Mouse (Mus musculus) neural tube, embryonic 13.5 days (tissue): ENCODE results near the gene Il18r1. TPM values are rescaled to one million over a fixed set of nuclear protein-coding genes. Genes with fewer than 3 reads are reported as not detected.

Source experiments
- ATAC-seq: fragments of 200-750 bp; cut with Nextera tagmentation; 2 replicates; pipeline ENCODE4 v1.8.0; 2017; ENCODE audit warnings: low read depth, mild to moderate bottlenecking, moderate TSS enrichment, moderate library complexity
- H3K27ac ChIP-seq: fragments of 300-500 bp; sonication (generic); replicated peaks from 2 replicates; pipeline ENCODE4 v1.5.1; 2015; ENCODE audit warnings: moderate library complexity, mild to moderate bottlenecking, inconsistent platforms
- H3K27me3 ChIP-seq: fragments of 300-500 bp; sonication (generic); 2 replicates; pipeline ENCODE4 v1.6.1; 2015; ENCODE audit warnings: mild to moderate bottlenecking, inconsistent platforms
- H3K36me3 ChIP-seq: fragments of 300-500 bp; sonication (generic); 2 replicates; pipeline ENCODE4 v1.6.1; 2015; ENCODE audit warnings: mild to moderate bottlenecking, inconsistent platforms
- H3K4me1 ChIP-seq: fragments of 300-500 bp; sonication (generic); replicated peaks from 2 replicates; pipeline ENCODE4 v1.6.1; 2015; ENCODE audit warnings: inconsistent platforms
- H3K4me2 ChIP-seq: fragments of 300-500 bp; sonication (generic); 2 replicates; pipeline ENCODE4 v1.6.1; 2015; ENCODE audit warnings: inconsistent platforms, mild to moderate bottlenecking, moderate library complexity
- H3K4me3 ChIP-seq: fragments of 300-500 bp; sonication (generic); 2 replicates; pipeline ENCODE4 v1.5.1; 2015; ENCODE audit warnings: mild to moderate bottlenecking, inconsistent platforms
- H3K9ac ChIP-seq: fragments of 300-500 bp; sonication (generic); 2 replicates; pipeline ENCODE4 v1.6.1; 2015; ENCODE audit warnings: moderate library complexity, mild to moderate bottlenecking, inconsistent platforms
- H3K9me3 ChIP-seq: fragments of 300-500 bp; sonication (generic); 2 replicates; pipeline ENCODE4 v1.6.1; 2016; ENCODE audit warnings: inconsistent platforms
- WGBS: fragments of 180-500 bp; shearing (Covaris S2); methylation state at CpG from one replicate; pipeline ENCODE4 v1.1.7; 2015; 5-methylcytosine and 5-hydroxymethylcytosine counted together
- polyA plus RNA-seq: library from polyadenylated mRNA; unstranded; fragments of >200 nt; fragmentation: Nextera tagmentation; extraction: Ambion mirVana; gene quantifications from 2 replicates; pipeline ENCODE4 v1.2.1, GENCODE M21; 2015

The Il18r1 gene
- polyA plus RNA-seq, 1 experiment from 2014 or later: not detected

DNA sequence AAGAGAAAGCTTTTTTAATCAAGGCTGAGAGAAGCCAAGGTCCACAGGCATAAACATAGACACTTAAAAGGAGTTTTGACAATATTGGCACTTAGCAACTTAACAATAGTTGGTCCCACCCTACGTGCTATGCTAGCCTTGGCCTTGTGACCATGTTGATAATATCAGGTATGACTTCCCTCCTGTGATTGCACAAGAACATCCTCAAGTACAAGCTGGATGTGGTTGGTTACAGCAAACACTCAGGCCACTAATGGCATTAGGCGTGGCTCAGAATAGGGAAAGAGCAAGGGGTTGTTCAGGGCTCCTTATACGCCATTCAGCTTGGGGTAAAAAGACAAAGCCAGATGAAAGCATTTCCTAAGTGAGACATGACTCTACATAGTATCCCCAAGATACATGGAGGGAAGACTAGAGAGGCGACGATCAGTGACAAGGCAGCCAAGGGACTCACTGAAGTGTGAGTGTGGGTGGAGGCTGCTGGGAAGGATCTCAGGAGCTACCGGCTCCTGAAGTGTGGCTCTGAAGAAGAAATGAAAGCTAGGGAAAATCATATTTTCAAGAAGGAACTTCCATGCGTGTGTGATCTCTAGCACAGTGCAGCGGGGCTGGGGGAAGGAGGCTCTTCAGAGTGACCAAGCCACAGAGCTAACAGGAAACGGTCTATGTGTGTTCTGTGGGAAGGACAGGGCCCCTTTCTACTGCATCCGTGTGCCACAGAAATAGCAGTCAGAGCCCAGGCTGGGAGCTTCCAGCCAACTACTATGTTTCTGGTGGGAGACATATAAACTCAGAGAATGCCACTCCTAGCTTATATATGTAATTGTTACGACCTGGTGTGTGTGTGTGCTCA is 36.4 kb downstream of the Il18r1 start:
- 91% methylated on average over 11 of the region's 11 CpGs for WGBS
- no peak overlapping the region for H3K4me3 ChIP-seq

DNA sequence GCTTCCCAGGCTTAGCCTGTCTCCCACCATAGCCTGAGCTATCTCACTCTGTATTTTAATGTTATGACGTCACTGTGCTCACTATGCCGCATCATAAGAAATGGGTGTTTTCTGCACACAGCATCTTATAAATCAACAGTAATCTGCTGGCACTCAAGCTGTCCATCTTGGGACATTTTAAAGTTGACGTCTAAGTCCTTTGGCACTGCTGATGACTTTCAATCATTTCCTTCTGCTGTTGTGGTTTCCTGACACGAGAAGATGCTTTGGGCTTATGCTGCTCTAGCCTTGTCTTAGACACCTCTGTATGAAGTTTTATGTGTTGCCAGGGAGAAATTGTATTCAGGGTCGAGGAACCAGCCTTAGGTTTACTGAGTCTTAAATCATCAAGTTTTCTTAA is 39.2 kb downstream of the Il18r1 start:
- H3K4me3 ChIP-seq: no peak overlapping the region
- no peaks in the 10 kb centered on the region for H3K9me3 ChIP-seq
- no peaks in the 10 kb centered on the region for H3K4me1 ChIP-seq
- H3K27me3 ChIP-seq: no peaks in the 10 kb centered on the region
- no peak overlapping the region for H3K4me2 ChIP-seq
- no peaks in the 10 kb centered on the region for H3K36me3 ChIP-seq
- no peak for ATAC-seq
- no peak overlapping the region for H3K27ac ChIP-seq
- H3K9ac ChIP-seq: no peak overlapping the region
- WGBS: 80% methylated on average over 5 of the region's 5 CpGs

More for the DNA sequence above, 36.4 kb downstream of the Il18r1 start:
- no peak for ATAC-seq
- Histone ChIP-seq H3K36me3 (no peaks in the 10 kb centered on the region), H3K4me2 (no peak overlapping the region), H3K27me3 (no peaks in the 10 kb centered on the region), H3K27ac (no peak overlapping the region), H3K4me1 (no peaks in the 10 kb centered on the region), H3K9me3 (no peaks in the 10 kb centered on the region), H3K9ac (no peak overlapping the region)

DNA sequence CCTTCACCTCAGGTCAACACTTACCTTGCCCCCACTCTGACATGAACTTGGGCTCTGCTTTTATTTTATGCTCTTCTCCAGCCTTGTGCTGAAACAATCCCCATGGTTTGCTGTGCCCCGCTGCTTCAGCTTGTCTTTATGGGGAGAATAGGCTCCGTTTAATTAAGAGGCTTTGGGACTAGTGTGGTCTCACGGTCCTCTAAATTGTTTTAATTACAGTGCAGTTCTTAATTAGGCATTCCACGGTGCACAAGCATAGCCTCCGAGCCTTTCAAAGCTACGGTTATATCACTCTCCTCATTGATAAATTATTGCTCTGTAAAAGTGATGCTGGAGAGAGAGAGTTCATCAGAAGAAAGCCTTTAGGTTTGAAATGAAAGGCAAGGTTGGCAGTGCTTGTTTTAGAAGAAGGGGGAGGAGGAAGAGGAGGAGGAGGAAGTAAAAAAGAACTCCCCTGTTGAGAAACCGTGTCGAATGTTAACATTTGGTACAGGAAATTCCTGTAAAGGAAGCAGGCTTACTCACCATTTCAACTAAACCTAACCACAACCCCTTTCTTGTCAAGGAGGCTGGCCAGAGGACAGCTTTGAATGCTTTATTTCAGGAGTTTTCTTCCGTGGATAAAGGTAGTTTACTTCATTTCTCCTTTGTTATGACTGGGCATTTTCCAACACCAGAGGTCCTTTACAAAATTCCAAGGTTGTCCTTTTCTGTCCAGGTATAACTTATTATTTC is 49.7 kb downstream of the Il18r1 start, which contains the start of gene Il18rap:
TSS of gene Il18rap (plus strand) at position 512 of the 735 bp plus-strand sequence.
- ATAC-seq: peak; percentile 81
- peak within 1 kb of the TSS; percentile 29; the same call in 1 of the 2 replicates for H3K4me2 ChIP-seq
- H3K4me3 ChIP-seq: no peak within 1 kb of the TSS
- peaks cover 10% of the 10 kb centered on the region for H3K4me1 ChIP-seq
- H3K27me3 ChIP-seq: no peaks in the 10 kb centered on the region
- H3K9ac ChIP-seq: no peak within 1 kb of the TSS
- H3K9me3 ChIP-seq: 0 out of 2 replicates have a peak, but pooled peaks cover 5% of the 10 kb centered on the region
- WGBS: 24% methylated on average over 9 of the region's 9 CpGs
- H3K36me3 ChIP-seq: no peaks in the 10 kb centered on the region
- no peak within 1 kb of the TSS for H3K27ac ChIP-seq

DNA sequence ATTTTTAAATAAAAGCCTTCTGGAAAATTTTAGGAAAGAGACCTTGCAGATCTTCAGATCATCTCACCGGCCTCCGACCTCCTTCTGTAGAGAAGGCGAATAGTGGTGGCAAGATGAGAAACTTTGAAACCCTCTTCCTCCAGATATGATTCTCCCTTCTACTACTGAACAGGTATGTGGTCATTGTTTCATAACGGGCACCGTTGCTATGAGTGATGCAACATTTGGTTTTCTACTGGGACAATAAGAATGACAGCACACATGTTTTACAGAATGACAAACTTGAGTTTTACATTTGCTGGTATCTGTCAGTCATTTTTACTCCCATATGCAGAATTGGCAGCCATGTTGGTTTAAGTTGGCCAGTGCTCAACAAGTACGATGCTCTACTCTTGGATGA is 51.0 kb downstream of the Il18r1 start:
- Histone ChIP-seq H3K27me3 (no peaks in the 10 kb centered on the region), H3K36me3 (no peaks in the 10 kb centered on the region), H3K27ac (no peak overlapping the region), H3K4me1 (peaks cover 10% of the 10 kb centered on the region), H3K4me2 (no peak overlapping the region), H3K4me3 (no peak overlapping the region), H3K9ac (no peak overlapping the region), H3K9me3 (0 out of 2 replicates have a peak, but pooled peaks cover 5% of the 10 kb centered on the region)
- no peak for ATAC-seq
- WGBS: 96% methylated on average over 6 of the region's 6 CpGs

DNA sequence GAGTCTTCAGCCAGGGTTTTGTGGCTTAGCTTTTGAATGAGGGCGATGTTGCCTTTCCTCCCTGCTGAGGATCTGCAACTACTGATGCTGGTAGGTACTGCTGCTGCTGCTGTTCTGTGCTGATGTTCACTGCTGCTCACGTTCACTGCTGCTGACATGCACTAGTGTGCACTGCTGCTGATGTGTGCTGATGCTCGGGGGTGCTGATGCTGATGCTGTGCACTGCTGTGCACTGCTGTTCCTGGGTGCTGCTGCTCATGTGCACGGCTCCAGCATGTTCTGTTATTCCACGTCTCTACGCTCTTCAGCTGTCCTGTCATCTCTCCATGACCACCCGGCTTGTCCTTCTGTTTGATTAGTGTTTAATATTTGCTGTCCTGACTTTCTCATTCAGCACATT is 57.6 kb downstream of the Il18r1 start:
- no peaks in the 10 kb centered on the region for H3K4me1 ChIP-seq
- H3K27ac ChIP-seq: no peak overlapping the region
- 90% methylated on average over 7 of the region's 7 CpGs for WGBS

DNA sequence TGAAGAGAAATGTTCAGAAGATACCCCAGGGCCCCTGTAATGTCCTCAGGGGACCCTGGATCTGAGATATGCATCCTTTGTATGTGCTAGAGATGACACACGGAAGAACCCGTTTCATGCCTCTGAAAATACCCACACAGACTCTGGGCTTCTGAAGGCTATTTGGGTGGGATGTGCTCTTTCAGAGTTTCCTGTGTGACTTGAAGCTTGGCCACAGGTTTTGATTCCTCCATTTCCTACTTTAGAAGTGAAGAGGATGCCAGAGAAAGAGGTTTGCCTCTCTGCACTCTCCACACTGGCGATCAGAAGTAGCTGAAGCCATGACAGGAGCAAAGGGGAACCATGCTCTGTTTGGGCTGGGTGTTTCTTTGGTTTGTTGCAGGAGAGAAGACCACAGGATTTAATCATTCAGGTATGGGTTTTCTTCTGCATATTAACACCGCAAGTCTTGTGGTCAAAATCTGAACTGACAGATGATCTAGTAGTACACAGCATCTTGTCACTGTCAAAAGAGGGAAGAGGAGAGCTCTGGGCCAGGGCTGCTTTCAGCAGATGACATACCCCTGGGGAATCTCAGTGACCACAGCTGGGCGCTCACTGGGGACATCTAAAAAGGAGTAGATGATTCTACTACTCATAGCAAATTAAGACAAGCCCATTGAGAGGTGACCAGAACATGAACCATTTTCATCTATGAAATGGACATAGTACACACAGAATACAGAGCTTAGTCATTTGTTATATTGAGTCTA is 58.8 kb downstream of the Il18r1 start:
- Histone ChIP-seq H3K27me3 (no peaks in the 10 kb centered on the region), H3K4me1 (no peaks in the 10 kb centered on the region), H3K27ac (no peak overlapping the region), H3K36me3 (no peaks in the 10 kb centered on the region), H3K4me3 (no peak overlapping the region), H3K4me2 (no peak overlapping the region), H3K9ac (no peak overlapping the region), H3K9me3 (no peaks in the 10 kb centered on the region)
- no peak for ATAC-seq
- WGBS: 90% methylated on average over 5 of the region's 5 CpGs

More for the DNA sequence above, 57.6 kb downstream of the Il18r1 start:
- Histone ChIP-seq H3K36me3 (no peaks in the 10 kb centered on the region), H3K4me2 (no peak overlapping the region), H3K9ac (no peak overlapping the region), H3K4me3 (no peak overlapping the region), H3K9me3 (no peaks in the 10 kb centered on the region), H3K27me3 (no peaks in the 10 kb centered on the region)
- no peak for ATAC-seq

DNA sequence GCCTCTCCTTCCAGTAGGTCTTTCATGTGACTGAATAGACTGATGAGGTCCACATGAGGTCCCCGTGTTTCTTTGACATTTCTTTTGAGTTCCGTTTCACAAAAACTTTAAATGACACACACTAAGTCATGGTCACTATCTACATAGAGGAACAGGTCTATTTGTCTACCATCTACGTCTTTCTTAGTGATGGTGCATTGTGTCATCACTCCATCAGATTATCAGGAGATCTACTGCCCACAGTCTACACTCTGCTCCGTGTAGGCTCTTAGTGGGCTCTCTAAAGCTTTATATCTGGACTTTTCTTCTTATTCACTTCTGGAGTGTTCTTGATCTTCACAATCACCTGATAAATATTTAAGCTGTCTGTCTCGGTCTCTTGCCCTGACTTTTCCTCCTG is 63.9 kb downstream of the Il18r1 start:
- Histone ChIP-seq H3K9ac (no peak overlapping the region), H3K4me3 (no peak overlapping the region), H3K4me2 (no peak overlapping the region), H3K27me3 (no peaks in the 10 kb centered on the region), H3K27ac (no peak overlapping the region), H3K9me3 (no peaks in the 10 kb centered on the region), H3K36me3 (no peaks in the 10 kb centered on the region), H3K4me1 (no peaks in the 10 kb centered on the region)
- ATAC-seq: no peak
- 92% methylated on average over 5 of the region's 5 CpGs for WGBS

DNA sequence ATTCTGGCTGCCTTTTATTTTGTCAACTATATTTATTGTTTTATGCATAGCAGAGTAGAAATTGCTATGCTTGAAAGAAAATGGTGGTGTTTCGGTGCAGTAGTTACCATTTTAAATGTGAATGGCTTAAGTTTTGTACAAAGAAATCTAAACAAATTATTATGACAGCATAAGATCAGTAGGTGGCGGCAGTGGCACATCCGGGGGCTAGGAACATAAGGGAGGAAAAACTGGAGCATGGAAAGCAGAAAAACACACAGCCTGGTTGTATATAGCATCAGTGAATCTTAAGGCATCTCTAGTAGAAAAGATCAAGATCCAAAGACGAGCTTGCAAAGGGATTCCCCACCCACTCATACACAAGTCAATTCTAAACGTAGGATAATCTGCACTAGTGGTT is 72.2 kb downstream of the Il18r1 start:
- Histone ChIP-seq H3K27ac (no peak overlapping the region), H3K27me3 (no peaks in the 10 kb centered on the region), H3K4me2 (no peak overlapping the region), H3K4me3 (no peak overlapping the region), H3K9ac (no peak overlapping the region), H3K9me3 (no peaks in the 10 kb centered on the region), H3K4me1 (no peaks in the 10 kb centered on the region), H3K36me3 (no peaks in the 10 kb centered on the region)
- 81% methylated on average over 5 of the region's 5 CpGs for WGBS
- ATAC-seq: no peak

DNA sequence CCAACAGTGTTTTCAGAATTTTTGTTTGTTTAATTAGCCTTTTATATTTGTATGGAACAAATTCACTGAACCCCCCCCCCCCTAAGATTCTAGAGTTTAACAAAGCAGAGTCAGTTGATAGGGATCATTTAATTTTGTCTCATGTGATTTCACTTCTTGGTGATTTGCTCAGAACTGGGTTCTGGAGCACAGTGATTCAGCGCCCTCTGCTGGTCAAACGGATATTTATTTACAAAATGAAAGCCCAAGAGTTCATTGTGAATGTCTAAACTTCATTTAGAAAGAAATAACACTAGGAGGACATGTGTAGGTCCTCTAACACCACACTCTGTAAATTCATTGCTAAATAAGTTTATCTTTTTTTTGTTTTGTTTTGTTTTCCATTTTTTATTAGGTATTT is 79.3 kb downstream of the Il18r1 start:
- no peak for ATAC-seq
- no peak overlapping the region for H3K9ac ChIP-seq
- no peak overlapping the region for H3K4me2 ChIP-seq
- H3K27me3 ChIP-seq: no peaks in the 10 kb centered on the region
- peaks cover 21% of the 10 kb centered on the region for H3K4me1 ChIP-seq
- H3K9me3 ChIP-seq: no peaks in the 10 kb centered on the region
- no peak overlapping the region for H3K4me3 ChIP-seq
- WGBS: 0% methylated on average over 2 of the region's 2 CpGs
- H3K27ac ChIP-seq: no peak overlapping the region
- no peaks in the 10 kb centered on the region for H3K36me3 ChIP-seq

DNA sequence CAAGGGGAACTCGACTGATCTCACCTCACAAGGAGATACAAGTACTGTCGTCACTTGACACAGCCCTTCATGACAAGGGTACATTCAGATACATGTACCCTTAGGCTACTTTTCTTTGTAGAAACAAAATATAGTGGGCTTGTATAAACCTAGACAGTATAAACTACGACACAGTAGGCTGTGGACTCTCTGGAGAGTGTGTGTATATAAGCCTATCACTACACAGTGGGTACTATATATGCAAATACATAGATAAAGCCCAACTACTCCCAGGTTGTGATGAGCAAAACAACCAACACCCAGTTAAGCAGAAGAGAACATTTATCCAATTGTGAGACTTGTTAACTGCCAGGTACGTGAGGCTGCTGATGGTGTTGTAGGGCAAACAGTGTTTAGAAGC is 81.3 kb downstream of the Il18r1 start:
- Histone ChIP-seq H3K36me3 (no peaks in the 10 kb centered on the region), H3K4me1 (peaks cover 21% of the 10 kb centered on the region), H3K4me3 (no peak overlapping the region), H3K27ac (peak overlapping the region; percentile 14; the same call in 1 of the 2 replicates), H3K9me3 (no peaks in the 10 kb centered on the region), H3K27me3 (no peaks in the 10 kb centered on the region), H3K4me2 (peak overlapping the region; percentile 30; the same call in 1 of the 2 replicates), H3K9ac (no peak overlapping the region)
- no peak; the same call in 1 of the 2 replicates for ATAC-seq
- WGBS: 70% methylated on average over 4 of the region's 4 CpGs

DNA sequence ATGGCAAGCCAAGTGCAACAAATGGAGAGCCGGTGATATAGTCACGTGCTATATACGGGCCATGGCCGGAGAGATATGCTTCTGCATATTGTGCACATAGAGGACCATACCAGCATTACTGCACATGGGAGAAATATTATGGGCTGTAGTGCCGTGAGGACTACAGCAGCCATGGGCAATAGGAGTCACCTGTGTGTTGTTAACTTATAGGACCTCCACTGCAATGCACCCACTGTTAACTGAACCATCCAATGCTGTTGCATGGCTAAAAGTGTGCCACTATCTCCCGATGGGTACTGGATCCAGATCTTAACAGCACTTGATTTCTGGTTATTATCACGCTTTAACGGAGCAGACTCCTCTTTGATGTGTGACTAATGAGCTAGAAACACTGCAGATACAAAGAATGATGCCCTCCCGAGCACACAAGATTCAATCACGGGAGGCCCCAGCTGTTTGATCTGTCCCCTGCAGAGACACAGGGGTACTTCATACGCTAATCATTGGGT is 81.8 kb downstream of the Il18r1 start:
- H3K27me3 ChIP-seq: no peaks in the 10 kb centered on the region
- peak overlapping the region; percentile 30 for H3K4me2 ChIP-seq
- no peak overlapping the region for H3K4me3 ChIP-seq
- no peaks in the 10 kb centered on the region for H3K9me3 ChIP-seq
- H3K4me1 ChIP-seq: peaks cover 21% of the 10 kb centered on the region
- no peak overlapping the region for H3K9ac ChIP-seq
- H3K36me3 ChIP-seq: no peaks in the 10 kb centered on the region
- peak; percentile 86 for ATAC-seq
- H3K27ac ChIP-seq: peak overlapping the region; percentile 14
- WGBS: 40% methylated on average over 11 of the region's 11 CpGs
